Mouse (Mus musculus) testis, postnatal 14 days (tissue): ENCODE measurements at regions not wholly inside any gene's neighbourhood (a gene's known extent, or its start where the extent isn't known, plus 50 kb on each side); places are given as distances from the start of the nearest gene placed in this dataset.
"Not testable (repeated sequence)": the region's sequence is repeated elsewhere in the genome, so short reads cannot be mapped to it uniquely, and the experiment has no call there.

Source experiments
- DNase-seq: peaks from one replicate; pipeline ENCODE4 v3.0.0; 2021; ENCODE audit warnings: low spot score

DNA sequence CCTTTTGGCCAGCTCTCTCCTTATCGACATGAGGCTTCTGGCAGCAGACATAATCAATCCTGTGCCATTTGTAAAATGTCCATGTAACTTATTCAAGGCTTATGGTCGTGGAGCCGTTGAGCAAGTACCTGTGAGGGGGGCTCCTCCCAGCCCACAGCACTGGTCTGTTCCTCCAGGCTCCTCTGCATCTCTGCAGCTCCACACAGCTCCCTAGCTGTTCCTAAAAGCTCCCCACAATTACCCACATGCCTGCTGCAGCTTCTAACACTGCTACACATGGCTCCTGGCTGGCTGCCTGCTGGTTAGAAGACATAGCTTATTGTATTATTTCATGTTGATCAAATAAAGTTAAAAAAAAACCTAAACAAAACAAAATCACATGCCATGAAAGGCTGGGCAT is 77.9 kb downstream of the Tcp10c start:
- not testable (repeated sequence) for DNase-seq

DNA sequence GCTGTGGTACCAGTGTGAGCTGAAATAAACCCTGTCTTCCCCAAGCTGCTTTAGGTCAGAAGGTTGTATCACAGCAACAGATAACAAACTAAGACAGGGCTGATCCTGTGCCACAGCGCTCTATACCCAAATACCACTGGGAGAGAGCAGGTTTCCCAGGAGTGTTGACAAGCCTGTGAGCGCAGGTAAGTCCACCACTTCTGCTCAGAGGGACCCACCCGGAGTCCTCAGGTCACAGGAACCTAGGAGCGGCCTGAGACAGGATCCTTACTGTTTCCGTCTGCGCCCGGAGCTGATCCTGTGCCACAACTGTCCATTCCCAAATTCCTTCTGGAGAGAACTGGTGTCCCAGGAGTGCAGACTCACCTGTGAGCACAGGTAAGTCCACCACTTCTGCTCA is 79.8 kb downstream of the Tcp10c start:
- DNase-seq, result not testable (repeated sequence)

DNA sequence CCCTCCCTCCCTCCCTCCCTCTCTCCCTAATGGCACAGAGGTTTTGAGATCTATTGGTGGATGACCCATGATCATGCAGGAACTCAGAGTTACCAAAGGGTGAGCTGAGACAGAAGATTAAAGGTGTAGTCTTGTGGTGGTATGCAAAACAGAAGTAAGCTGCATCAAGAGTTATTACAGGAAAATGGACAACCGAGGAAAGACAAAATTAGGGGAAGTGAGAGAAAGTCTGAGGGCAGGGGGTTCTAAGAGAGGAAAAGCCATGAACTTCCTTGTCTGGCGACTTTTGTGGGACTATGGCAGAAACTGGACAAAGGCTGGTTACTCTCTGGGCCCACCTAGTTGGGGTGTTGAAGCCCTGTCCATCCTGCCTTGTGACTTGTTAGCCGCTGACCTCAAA is 84.4 kb downstream of the Tcp10c start:
- not testable (repeated sequence) for DNase-seq

DNA sequence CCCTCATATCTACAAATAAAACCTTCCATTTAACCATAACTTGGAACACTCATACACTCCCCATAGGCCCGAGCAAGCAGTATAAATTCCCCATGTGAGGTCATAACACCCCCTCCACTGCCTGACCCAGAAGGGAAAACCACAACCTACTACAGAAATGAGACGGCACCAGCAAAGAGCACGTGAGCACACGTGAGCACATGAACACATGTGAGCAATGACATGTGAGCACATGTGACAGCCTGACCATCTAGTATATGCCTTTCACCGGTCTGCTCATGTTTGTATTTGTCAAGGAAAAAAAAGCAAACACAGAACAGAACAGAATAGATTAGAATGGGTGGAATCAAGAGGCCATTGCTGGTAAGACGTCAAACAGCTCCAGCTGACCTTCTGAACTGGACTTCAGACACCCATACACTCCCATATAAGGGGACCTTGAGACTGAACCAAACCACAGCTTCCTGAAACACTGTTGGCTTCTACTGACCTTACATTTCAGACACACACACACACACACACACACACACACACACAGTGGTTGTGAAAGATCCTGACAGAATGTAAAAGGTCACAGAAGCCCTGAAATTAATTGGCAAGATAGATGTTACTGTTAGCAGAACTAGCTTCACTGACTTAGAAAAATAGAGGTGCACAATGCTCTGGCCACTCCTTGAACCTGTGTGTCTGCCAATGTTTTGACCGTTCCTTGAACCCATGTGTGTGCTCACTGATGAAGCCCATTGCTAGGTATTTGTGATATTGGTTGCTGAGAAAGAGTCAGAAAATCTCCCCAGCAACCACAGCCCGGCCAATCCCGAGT is 86.5 kb downstream of the Tcp10c start:
- DNase-seq, result not testable (repeated sequence)

DNA sequence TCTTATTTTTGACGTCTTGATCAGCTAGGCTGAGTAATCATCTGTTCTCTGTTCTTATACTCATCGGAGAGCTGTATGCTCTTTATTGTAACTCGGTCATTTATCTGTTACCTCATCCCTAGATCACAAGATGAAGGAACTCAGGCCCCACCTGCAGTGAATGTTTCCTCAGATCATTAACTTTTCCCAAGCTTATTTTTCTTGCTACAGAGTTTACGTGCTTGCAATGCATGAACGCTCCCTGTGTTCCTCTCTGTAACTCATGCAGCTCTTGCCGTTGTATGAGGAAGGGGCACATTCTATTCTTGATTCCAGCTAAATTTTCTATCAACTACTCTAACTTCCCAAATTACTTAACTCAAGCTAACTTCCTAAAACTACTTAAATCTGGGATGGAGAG is 87.9 kb downstream of the Tcp10c start:
- not testable (repeated sequence) for DNase-seq

DNA sequence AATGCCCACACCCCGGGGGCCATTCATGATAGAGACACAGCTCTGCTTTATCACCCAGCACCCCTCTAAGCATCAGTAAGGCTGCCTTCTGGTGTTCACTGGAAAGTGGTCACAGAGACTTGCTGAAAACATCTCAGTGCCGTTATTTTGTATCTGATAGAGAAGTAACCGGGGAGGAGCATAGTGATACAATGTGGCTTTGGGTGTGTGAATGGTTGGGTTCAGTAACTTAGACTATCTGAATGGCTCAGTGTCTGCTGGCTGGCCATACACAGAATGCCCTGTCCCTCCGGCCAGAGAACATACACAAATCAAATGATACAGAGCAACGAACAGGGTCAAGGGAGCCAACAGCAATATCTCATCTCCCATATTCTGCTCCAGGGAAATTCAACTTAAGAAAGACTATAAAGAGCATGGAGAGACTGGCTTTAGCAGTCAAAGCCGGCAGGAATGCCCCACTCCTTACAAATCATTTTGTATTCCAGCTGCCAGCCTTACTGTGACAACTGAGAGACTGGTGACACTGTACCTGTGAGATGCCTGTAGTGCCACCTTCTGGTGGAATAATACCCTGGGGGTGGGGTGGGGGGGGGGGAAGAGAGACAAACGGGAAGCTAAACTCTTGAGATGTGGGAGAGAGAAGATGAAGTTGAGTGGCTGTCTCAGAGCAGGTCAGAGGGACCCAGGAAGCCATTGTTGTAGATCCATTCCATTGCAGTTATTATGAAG is 102.7 kb downstream of the Tcp10c start:
- not testable (repeated sequence) for DNase-seq

DNA sequence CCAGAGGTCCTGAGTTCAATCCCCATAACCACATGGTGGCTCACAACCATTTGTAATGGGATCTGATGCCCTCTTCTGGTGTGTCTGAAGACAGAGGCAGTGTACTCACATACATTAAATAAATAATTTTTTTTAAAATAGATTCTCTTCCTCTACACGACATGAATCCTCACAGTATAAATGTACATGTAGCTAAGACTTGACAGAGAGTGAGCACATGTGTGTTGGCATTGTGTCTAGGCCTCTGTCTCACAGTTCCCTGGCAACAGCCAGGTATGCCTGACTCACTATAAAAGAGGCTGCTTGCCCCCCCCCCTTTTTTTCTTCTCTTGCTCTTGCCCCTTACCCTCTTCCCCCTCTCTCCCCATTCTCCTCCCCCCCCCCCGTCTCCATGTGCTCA is 103.6 kb downstream of the Tcp10c start:
- not testable (repeated sequence) for DNase-seq

DNA sequence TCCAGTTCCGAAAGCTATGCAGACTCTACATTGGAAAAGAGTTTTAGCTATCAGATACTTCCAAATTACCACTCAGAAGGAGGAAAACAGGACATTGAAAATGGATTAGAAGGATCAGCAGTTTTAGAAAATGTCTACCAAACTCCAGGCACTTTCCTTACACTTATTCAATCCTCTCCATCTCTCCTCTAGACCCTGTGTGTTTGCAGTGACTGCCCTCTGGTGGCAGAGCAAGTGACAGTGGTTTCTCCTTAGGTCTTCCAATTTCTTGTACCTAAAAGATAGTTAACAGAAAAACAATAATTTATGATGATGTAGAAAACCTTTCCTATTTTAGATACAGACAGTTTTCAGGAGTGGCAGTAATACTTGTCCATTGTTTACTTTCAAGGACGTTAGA is 104.4 kb downstream of the Tcp10c start:
- DNase-seq, result not testable (repeated sequence)

DNA sequence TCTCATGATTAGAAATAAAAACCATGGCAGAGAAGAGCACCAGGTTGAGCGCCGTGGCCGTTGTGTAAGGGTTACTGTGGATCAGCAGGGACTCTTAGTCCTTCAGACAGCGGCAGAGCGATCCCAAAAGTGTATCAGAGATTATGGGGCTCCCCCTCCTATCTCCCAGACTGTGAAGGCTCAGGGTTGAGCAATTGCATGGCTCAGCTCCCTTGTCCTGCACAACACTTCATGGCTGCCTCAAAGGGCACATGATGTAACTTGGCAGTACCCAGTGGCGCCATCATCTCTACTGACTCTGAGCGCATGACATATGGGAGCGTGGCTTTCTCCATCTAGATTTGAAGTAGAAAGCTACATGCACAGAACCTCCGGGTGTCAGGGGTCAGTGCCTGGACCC is 108.3 kb downstream of the Tcp10c start:
- not testable (repeated sequence) for DNase-seq

DNA sequence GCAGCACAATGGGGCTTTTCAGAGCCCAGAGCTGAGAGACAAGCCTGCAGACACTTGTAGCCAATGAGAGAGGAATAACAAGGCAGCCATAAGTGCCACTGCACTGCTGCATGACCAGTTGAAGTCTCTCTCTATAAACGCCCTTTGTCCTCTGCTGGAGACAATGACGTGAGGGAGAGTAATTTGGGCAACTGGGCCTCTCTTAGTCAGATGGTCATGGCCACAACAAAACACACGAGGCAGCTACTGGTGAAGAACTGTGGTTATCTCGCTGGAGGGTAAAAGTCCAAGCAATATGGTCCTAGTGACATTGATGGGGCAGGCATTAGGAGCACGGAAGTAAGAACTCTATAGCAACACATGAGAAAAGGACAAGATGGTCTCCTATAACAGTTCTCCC is 111.5 kb downstream of the Tcp10c start:
- not testable (repeated sequence) for DNase-seq

DNA sequence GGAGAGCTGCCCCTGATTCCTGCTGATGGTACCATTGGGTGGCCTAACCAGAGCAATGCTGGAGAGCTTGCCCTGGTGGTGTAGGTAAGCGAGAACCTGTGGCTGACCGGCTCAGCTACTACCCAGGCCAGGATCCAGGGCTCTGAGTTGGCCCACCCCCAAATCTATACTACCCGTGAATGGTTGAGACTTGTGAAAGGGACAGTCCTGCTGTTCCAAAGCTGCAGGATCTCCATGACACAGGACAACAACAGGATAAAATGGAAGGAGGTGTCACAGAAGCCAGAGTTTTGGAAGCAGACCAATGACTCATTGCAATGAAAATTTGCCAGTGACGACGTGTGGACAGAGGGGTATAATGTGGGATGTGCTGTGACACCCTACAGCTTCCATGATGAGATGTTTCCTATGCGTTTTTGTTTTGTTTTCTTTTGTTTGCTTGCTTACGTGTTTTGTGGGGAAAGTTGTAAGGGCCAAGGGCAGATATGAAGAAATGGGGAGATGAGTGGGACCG is 115.6 kb downstream of the Tcp10c start:
- not testable (repeated sequence) for DNase-seq

DNA sequence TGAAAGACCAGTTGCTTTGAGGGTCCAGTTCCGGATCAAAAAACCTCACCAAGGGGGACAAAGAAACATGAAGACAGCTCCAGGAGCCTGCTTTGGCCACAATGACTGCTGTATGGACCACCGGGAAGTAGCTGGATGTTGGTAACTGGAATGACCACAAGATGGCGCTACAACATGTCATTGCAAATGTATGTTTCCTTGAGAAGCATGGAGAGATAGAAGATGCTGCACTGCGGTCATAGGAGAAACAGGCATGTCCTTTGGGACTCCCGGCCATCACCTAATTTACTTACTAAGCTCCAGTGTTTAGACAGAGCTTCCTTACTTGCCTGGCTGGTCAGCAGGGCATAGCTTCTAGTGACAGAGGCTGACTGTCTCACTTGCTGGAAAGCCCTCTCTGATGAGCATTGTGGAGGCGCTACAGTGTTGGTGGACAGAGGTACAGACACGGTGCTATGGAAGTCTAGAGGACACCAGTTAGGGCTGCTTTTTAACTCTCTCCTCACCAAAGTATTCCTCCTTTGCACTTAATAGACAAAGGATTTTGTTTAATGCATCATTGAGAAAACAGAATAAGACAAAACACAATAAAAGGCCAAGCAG is 118.2 kb downstream of the Tcp10c start:
- DNase-seq, result peak; percentile 27

DNA sequence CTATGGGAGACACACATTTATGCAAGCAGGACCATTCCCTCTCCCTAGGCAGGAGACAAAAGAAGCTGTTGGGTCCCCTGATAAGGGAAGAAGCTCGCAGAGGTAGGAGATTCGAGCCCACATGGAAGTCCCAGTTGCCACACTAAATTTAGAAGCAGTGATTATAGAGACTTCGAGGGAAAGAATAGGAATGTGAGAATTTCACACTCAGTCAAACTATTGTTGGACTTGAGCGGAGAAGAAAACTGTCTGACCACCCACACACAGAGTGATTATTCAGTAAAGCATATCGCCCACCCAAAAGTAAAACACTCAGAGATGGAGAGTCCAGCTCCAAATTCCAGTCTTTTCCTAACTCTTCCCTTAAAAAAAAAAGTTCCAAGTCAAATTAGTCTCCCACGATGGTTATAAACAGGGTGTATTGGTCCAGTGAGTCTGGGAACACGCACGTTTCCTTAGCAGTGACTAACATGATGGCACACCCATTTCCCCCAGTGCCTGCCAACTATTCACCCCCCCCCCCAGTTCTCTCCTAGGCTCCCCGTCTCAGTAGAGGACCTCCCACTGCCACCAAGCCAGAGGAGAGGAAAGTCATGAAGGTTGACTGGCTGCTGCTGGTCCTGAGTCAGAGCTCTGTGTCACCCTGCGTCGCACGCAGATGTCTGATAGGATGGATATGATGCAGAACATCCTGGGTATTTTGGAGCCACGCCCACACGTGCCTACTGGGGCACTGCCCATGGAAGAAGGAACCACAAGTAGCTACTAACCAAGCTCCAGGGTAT is 120.1 kb downstream of the Tcp10c start:
- no peak for DNase-seq

DNA sequence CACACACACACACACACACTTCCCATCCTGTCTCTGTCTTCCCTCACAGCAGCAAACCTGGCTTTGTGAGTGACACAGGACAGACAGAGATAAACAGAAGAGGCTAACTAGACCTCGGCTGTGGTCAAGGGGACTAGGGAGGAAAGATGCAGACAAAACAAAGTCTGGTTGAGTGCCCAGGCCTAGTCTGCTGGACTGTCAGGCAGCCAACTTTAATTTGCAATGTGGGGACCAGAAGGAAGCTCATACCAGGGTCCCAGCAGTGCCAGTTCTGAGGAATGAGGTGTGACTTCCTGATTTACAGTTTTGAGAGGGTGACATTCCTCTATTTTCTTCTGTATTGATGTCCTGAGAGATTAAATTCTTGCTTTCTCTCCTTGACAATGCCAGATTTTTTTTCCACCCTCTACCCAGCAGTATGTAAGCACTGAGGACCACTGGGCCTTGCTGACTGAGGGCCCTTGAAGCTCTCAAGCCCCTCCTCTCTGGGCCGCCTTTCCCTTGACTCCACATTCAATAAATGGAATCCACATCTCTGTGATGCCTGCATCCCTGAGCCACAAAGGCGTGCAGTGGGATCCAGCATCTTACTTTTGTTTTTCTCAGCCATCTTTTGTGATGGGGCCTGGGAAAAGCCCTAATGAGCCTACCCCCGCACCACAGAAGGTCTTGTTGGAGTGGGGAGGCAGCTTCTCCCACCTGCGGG is 124.6 kb downstream of the Tcp10c start:
- DNase-seq, result no peak

DNA sequence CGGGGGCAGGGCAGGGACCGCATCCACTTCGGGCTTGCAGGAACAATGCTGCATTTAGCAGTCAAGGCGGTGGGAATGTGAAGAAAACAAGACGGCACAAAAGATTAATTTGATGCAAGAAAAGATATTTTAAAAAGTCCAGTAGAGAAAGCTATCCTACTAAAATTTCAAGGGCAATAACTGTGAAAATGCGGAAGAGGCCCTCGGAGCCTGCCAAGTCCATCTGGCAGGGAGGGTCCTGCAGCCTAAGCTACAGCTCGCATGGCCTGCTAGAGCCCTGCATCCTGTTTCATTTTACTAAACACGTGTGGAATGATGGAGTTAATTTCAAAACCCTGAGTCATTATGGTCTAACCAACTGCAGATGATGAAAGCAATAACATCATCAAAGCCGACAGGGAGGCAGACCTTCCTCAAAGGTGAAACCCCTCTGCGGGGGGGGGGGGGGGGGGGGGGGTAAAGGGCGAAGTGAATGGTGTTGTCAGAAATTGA is 125.2 kb downstream of the Tcp10c start:
- no peak for DNase-seq

DNA sequence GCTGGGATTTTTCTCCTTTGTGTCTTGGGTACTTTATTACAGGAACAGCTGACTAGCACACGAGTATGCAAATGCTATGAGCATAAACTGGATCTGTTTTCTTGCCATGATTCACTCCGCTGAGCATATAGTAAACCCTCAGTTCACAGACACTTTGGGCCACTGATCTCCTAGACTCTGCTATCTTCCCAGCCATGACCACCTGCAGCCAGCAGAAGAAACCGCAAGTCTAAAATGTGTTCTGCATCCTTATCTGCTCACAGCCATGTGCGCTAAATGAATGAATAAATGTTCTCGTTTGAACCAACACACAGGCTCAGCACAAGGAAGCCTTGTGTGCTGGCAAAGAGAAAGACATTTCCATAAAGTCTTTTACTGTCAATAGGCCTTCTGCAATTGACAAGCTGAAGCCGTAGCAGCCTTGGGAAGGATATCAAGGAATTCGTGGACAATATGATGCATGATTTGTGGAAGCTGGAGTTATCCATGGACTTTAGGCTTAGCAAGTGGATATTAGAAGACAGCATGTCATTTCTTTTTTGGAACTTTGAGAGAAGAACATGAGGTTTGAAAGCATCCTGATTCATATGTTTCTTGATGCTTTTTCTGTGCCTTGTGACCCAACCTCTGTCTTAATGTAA is 127.2 kb downstream of the Tcp10c start:
- no peak for DNase-seq

DNA sequence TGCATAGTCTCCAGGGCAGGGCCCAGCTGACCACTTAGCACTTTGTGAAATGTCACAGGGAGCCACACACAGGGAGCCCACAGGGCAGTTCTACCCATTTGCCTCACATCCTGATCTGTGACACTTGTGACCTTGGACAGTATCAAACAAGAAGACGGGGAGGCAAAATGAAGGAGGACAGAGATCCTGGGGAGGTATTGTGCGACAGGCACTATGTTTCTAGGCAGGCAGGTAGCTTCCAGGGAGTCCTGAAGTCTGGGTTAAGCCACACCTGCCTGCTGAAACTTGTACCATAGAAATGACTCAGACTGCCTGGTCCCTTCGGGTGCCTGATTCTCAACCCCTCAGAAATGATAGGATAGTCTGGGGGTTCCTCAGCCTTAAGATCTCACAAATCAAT is 127.8 kb downstream of the Tcp10c start:
- DNase-seq, result no peak

DNA sequence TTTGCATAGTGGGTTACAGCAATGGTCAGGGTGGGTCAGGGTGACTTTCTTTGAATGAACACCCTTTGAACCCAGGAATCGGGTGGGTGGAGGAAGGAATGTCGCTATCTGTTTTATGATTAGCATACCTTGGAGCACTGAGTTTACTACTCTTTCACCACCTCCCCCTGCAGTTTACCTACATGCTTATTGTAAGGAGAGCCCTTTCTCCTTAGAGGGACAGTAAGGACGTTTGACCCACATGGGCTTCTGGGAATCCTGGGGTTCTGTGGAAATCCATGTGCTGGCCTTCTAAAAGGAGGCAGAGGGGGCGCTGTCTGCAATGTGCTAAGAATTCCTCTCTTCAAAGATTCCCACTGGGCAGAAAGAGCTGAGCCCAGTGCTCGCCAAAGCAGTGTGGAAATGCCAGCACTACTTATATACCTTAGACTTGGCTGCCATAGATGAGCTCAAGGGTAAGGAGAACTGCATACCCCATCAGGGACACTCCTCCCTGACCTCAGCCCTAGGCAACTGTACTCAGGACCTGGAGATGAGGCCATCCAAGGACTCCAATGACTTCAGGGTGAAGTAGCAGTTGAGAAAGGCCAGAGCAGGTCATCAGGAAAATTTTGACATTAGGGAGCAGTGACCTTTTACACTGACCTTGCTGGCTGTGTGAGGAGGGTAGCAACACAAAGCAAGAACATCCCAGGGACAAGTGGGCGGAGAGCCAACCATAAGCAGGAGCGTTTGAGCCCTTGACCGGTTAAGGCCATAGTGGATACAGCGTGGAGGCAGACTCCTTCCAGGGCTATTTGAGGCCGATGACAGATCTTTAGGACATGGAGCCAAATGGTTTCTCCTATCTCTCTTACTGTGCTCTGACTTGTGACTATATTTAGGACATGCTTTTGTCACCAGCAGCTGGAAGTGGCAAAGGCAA is 133.2 kb downstream of the Tcp10c start:
- DNase-seq, result no peak

DNA sequence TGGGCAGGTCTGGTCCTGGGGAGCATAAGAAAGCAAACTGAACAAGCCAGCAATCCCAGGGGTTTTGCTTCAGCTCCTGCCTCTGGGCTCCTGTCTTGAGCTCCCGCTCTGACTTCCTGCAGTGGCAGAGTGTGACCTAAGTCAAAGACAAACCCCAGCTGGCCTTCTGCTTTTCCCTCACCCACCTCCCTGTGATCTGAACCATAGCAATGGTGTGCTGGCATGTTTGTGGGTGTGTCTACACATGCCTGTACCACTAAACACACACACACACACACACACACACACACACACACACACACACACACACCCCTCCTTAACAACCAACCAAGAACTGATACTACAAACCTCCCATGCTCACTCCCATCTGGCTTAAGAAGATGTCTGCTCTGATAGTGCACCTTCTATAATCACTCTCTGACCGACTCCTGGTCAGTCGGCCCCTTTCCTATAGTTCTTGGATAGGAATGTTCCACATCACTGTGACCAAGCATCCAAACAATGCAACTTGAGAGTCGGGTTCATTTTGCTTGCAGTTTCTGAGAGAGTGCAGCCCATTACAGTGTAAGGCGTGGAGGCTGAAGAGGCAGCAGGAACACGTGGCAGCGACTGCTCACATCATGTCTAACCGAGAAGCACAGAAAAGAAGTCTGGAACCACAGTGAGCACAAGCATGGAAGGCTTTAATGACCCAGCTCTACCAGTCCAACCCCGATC is 134.4 kb downstream of the Tcp10c start:
- DNase-seq, result no peak
